Mouse (Mus musculus) CH12.LX (cell line): ENCODE measurements around the gene Plcg1. TPM values are rescaled to one million over a fixed set of nuclear protein-coding genes. Genes with fewer than 3 reads are reported as not detected.

Source experiments
- DNase-seq: peaks from one replicate; pipeline ENCODE4 v3.0.0-alpha.2; 2013; ENCODE audit errors: extremely low read depth
- H3K27ac ChIP-seq: 2 replicates; pipeline ENCODE4 v1.5.1; 2012; ENCODE audit warnings: low read depth, mild to moderate bottlenecking, control low read depth, moderate library complexity; ENCODE audit not compliant: insufficient read depth
- H3K27me3 ChIP-seq: replicated peaks from 2 replicates; pipeline ENCODE3; 2012; ENCODE audit warnings: inconsistent platforms
- H3K36me3 ChIP-seq, 2 experiments: replicated peaks in 1 of 2; 2 replicates each; pipeline versions ENCODE3 to v1.6.1; 2012; ENCODE audit warnings: inconsistent platforms in 1 of 2, low read length in 1 of 2, mild to moderate bottlenecking in 1 of 2, mixed read lengths in 1 of 2, moderate library complexity in 1 of 2; ENCODE audit not compliant: control insufficient read depth in 1 of 2, insufficient read depth in 1 of 2
- H3K4me1 ChIP-seq, 2 experiments: 2 replicates each; pipeline ENCODE4 v1.6.1; 2012; ENCODE audit warnings: inconsistent platforms in 1 of 2, moderate library complexity in 1 of 2; ENCODE audit not compliant: insufficient read depth in 2 of 2, control insufficient read depth in 1 of 2
- H3K4me2 ChIP-seq: 2 replicates; pipeline ENCODE4 v1.6.1; 2012; ENCODE audit warnings: low read depth, mild to moderate bottlenecking, control low read depth; ENCODE audit not compliant: poor library complexity, insufficient read depth, severe bottlenecking
- H3K4me3 ChIP-seq, 3 experiments: fragments of 150-350 bp in 1 of 3; sonication (generic) in 1 of 3; replicated peaks in 1 of 3; 2 replicates each; pipeline versions ENCODE3 to v1.5.1; 2011 to 2012; ENCODE audit warnings: low read depth in 2 of 3, low read length in 2 of 3, mild to moderate bottlenecking in 2 of 3, moderate library complexity in 2 of 3, control low read depth in 1 of 3, improper control_type of control experiment in 1 of 3, inconsistent platforms in 1 of 3, mixed read lengths in 1 of 3; ENCODE audit not compliant: poor library complexity in 1 of 3
- H3K79me2 ChIP-seq: replicated peaks from 2 replicates; pipeline ENCODE4 v1.6.1; 2012; ENCODE audit warnings: mild to moderate bottlenecking, moderate library complexity; ENCODE audit not compliant: control insufficient read depth, poor library complexity, insufficient read depth, severe bottlenecking; ENCODE audit errors: extremely low read depth
- H3K9ac ChIP-seq: 2 replicates; pipeline ENCODE4 v1.6.1; 2012; ENCODE audit warnings: low read depth, mild to moderate bottlenecking, control low read depth, moderate library complexity; ENCODE audit not compliant: insufficient read depth
- H3K9me3 ChIP-seq: replicated peaks from 2 replicates; pipeline ENCODE3; 2012; ENCODE audit warnings: low read length, inconsistent platforms, mixed read lengths
- CHD2 ChIP-seq: IDR thresholded peaks from 2 replicates; pipeline ENCODE4 v1.6.1; 2011; ENCODE audit warnings: low read length, improper control_type of control experiment
- EP300 ChIP-seq: IDR thresholded peaks from 2 replicates; pipeline ENCODE4 v1.6.1; 2011; ENCODE audit warnings: low read length, improper control_type of control experiment
- ETS1 ChIP-seq: conservative IDR thresholded peaks from 2 replicates; pipeline ENCODE4 v1.6.1; 2012; ENCODE audit warnings: low read depth, mild to moderate bottlenecking, inconsistent platforms, low read length, improper control_type of control experiment, moderate library complexity
- HCFC1 ChIP-seq: IDR thresholded peaks from 2 replicates; pipeline ENCODE4 v1.6.1; 2012; ENCODE audit warnings: low read depth, mild to moderate bottlenecking, inconsistent platforms, low read length, improper control_type of control experiment
- IRF4 ChIP-seq: IDR thresholded peaks from 2 replicates; pipeline ENCODE4 v1.6.1; 2014; ENCODE audit warnings: low read depth, mild to moderate bottlenecking, inconsistent platforms, low read length, improper control_type of control experiment
- KAT2A ChIP-seq: IDR thresholded peaks from 2 replicates; pipeline ENCODE4 v1.6.1; 2012; ENCODE audit warnings: low read length, improper control_type of control experiment, inconsistent platforms; ENCODE audit not compliant: insufficient replicate concordance
- MAX ChIP-seq: IDR thresholded peaks from 2 replicates; pipeline ENCODE4 v1.6.1; 2011; ENCODE audit warnings: low read length, improper control_type of control experiment
- MAZ ChIP-seq: IDR thresholded peaks from 2 replicates; pipeline ENCODE4 v1.6.1; 2012; ENCODE audit warnings: low read depth, mild to moderate bottlenecking, inconsistent platforms, low read length, improper control_type of control experiment, moderate library complexity
- MEF2A ChIP-seq: IDR thresholded peaks from 2 replicates; pipeline ENCODE4 v1.6.1; 2014; ENCODE audit warnings: low read depth, mild to moderate bottlenecking, inconsistent platforms, low read length, improper control_type of control experiment, borderline replicate concordance
- MYC ChIP-seq: IDR thresholded peaks from 2 replicates; pipeline ENCODE4 v1.6.1; 2011; ENCODE audit warnings: low read depth, mild to moderate bottlenecking, improper control_type of control experiment, low read length
- NELFE ChIP-seq: IDR thresholded peaks from 2 replicates; pipeline ENCODE4 v1.6.1; 2011; ENCODE audit warnings: low read depth, low read length, improper control_type of control experiment
- RAD21 ChIP-seq: IDR thresholded peaks from 2 replicates; pipeline ENCODE4 v1.6.1; 2011; ENCODE audit warnings: low read depth, mild to moderate bottlenecking, low read length, improper control_type of control experiment, moderate library complexity
- RCOR1 ChIP-seq: conservative IDR thresholded peaks from 2 replicates; pipeline ENCODE4 v1.6.1; 2012; ENCODE audit warnings: low read depth, mild to moderate bottlenecking, inconsistent platforms, low read length, improper control_type of control experiment
- SIN3A ChIP-seq: IDR thresholded peaks from 2 replicates; pipeline ENCODE4 v1.6.1; 2012; ENCODE audit warnings: low read length, improper control_type of control experiment, inconsistent platforms
- TBP ChIP-seq: conservative IDR thresholded peaks from 2 replicates; pipeline ENCODE4 v1.6.1; 2011; ENCODE audit warnings: low read depth, low read length, improper control_type of control experiment
- TCF12 ChIP-seq: IDR thresholded peaks from 2 replicates; pipeline ENCODE4 v1.6.1; 2014; ENCODE audit warnings: low read depth, mild to moderate bottlenecking, inconsistent platforms, low read length, improper control_type of control experiment
- UBTF ChIP-seq: IDR thresholded peaks from 2 replicates; pipeline ENCODE4 v1.6.1; 2012; ENCODE audit warnings: low read depth, mild to moderate bottlenecking, inconsistent platforms, low read length, improper control_type of control experiment, moderate library complexity
- USF2 ChIP-seq: conservative IDR thresholded peaks from 2 replicates; pipeline ENCODE4 v1.6.1; 2011; ENCODE audit warnings: low read depth, low read length, improper control_type of control experiment
- ZC3H11A ChIP-seq: IDR thresholded peaks from 2 replicates; pipeline ENCODE4 v1.6.1; 2012; ENCODE audit warnings: low read depth, mild to moderate bottlenecking, inconsistent platforms, low read length, improper control_type of control experiment
- ZKSCAN1 ChIP-seq: IDR thresholded peaks from 2 replicates; pipeline ENCODE4 v1.6.1; 2012; ENCODE audit warnings: low read depth, inconsistent platforms, low read length, improper control_type of control experiment, borderline replicate concordance
- ZMIZ1 ChIP-seq: IDR thresholded peaks from 2 replicates; pipeline ENCODE4 v1.6.1; 2012; ENCODE audit warnings: low read depth, mild to moderate bottlenecking, inconsistent platforms, low read length, improper control_type of control experiment
- ZNF384 ChIP-seq: IDR thresholded peaks from 2 replicates; pipeline ENCODE4 v1.6.1; 2012; ENCODE audit warnings: low read depth, low read length, improper control_type of control experiment, inconsistent platforms
- dilution Hi-C: fragments of 300-500 bp; cut with MboI; formaldehyde crosslinking; loops from 2 replicates; pipeline ENCODE4 v1.14.3; 2020; ENCODE audit warnings: low sequenced_read_pairs; ENCODE audit not compliant: extremely low pct_unique_long_range_greater_than_20kb, extremely low pct_ligation_motif_present
- in situ Hi-C: fragments of 300-500 bp; cut with MboI; formaldehyde crosslinking; loops from 3 replicates; pipeline ENCODE4 v1.14.3; 2019; ENCODE audit warnings: low sequenced_read_pairs, low pct_ligation_motif_present, low pct_unique_long_range_greater_than_20kb, mixed read lengths
- polyA plus RNA-seq: library from polyadenylated mRNA; unstranded; fragments of >175 nt; gene quantifications from 2 replicates; pipeline ENCODE4 v1.2.1, GENCODE M21; 2012; ENCODE audit warnings: low read depth; ENCODE audit not compliant: insufficient read length
- total RNA-seq, 2 experiments: library from RNA; depleted of rRNA; stranded (reverse); fragments of 300-350 nt in 1 of 2; fragments of >200 nt in 1 of 2; gene quantifications; 2 replicates each; pipeline ENCODE4 v1.2.3; 2012 to 2014

Plcg1 gene
- total and polyA plus RNA-seq, 3 experiments = 15.5 to 28.1 (median 17.6) TPM

- Histone ChIP-seq H3K4me3 (no peak overlapping the region), H3K9ac (no peak overlapping the region), H3K4me1 (no peaks in the 10 kb centered on the region), H3K27me3 (no peaks in the 10 kb centered on the region), H3K9me3 (no peaks in the 10 kb centered on the region), H3K27ac (no peak overlapping the region), H3K36me3 (peaks cover 0 to 7% of the 10 kb centered on the region in 2 experiments), H3K79me2 (no peaks in the 10 kb centered on the region), H3K4me2 (no peak overlapping the region)
- in situ Hi-C loops = no loop called here
- no peak for DNase-seq
- TF ChIP-seq ZNF384 = no peak
- no peak for TF ChIP-seq HCFC1
- no peak for TF ChIP-seq ZKSCAN1
- TF ChIP-seq ZMIZ1 = no peak
- TF ChIP-seq EP300 = no peak
- TF ChIP-seq, all 38 proteins: peak for 0
- dilution Hi-C loops = no loop called here
These were observed 55.2 kb downstream of the Plcg1 start for GRCm38 (mm10) chr2:160786333-160786732.

- H3K4me3 ChIP-seq = no peak overlapping the region
- H3K27ac ChIP-seq = no peak overlapping the region
- no peak overlapping the region for H3K4me2 ChIP-seq
- TF ChIP-seq IRF4 (no peak), MAX (no peak), USF2 (no peak), CHD2 (no peak), MEF2A (no peak), EP300 (no peak), RCOR1 (no peak), TCF12 (no peak)
- no peaks in the 10 kb centered on the region for H3K36me3 ChIP-seq
- DNase-seq = no peak
- in situ Hi-C loops = no loop called here
- H3K79me2 ChIP-seq = no peaks in the 10 kb centered on the region
- no peaks in the 10 kb centered on the region for H3K4me1 ChIP-seq
- dilution Hi-C loops = no loop called here
- H3K27me3 ChIP-seq = no peaks in the 10 kb centered on the region
- no peak overlapping the region for H3K9ac ChIP-seq
- no peaks in the 10 kb centered on the region for H3K9me3 ChIP-seq
These were observed 57.9 kb downstream of the Plcg1 start for GRCm38 (mm10) chr2:160789046-160789445.

- no peak for TF ChIP-seq SIN3A
- no peak for TF ChIP-seq MYC
- no peak for TF ChIP-seq TBP
- no peak for TF ChIP-seq NELFE
- TF ChIP-seq MAZ = no peak
- no peak for TF ChIP-seq ZKSCAN1
- TF ChIP-seq ZMIZ1 = no peak
- no peak for TF ChIP-seq KAT2A
- TF ChIP-seq UBTF = no peak
- TF ChIP-seq RAD21 = no peak
- no peak for TF ChIP-seq ETS1
- TF ChIP-seq ZC3H11A = no peak
- TF ChIP-seq RCOR1 = no peak
- in situ Hi-C loops = loop anchor here (10.0 kb wide), 1 partner anchor 195 kb away; no protein-coding TSS in a partner anchor
- dilution Hi-C loops = no loop called here
These were observed 58.6 kb downstream of the Plcg1 start for GRCm38 (mm10) chr2:160789741-160790140.

More at GRCm38 (mm10) chr2:160789741-160790140, 58.6 kb downstream of the Plcg1 start:
- H3K9me3 ChIP-seq = no peaks in the 10 kb centered on the region
- no peak overlapping the region for H3K9ac ChIP-seq
- no peaks in the 10 kb centered on the region for H3K4me1 ChIP-seq
- no peaks in the 10 kb centered on the region for H3K36me3 ChIP-seq
- H3K4me3 ChIP-seq = no peak overlapping the region
- no peaks in the 10 kb centered on the region for H3K79me2 ChIP-seq
- H3K27me3 ChIP-seq = no peaks in the 10 kb centered on the region
- no peak overlapping the region for H3K4me2 ChIP-seq
- no peak overlapping the region for H3K27ac ChIP-seq
- DNase-seq = no peak
